23 mouse cellular contexts compared by ENCODE assay signal in genomic region chr17:35100196-35100765, GRCm38 (mm10). TPM values are rescaled to one million over a fixed set of nuclear protein-coding genes. Genes with fewer than 3 reads are reported as not detected.
A peak's percentile ranks its signal among the peaks of the same experiment; 100 is the strongest.
DNase-seq lines count a peak whose midpoint lies in the region; ATAC-seq lines count a peak whose summit lies in the region.
"Had no signal": no experiment of that assay in that cellular context is flagged by ENCODE, and none has a peak within 500 bp of the region (broad histone marks: within the 10 kb centered on the region; RNA-seq: fewer than 3 reads in every experiment).

No protein-coding gene starts in this region.

- H3K9me3 ChIP-seq in hindbrain, embryonic 13.5 days = no peaks in the 10 kb centered on the region
- no peaks in the 10 kb centered on the region for H3K9me3 ChIP-seq in hindbrain, embryonic 11.5 days (ENCODE audit: control insufficient read depth, low read length)
- H3K9me3 ChIP-seq in liver, embryonic 12.5 days (replicated peaks) = no peaks in the 10 kb centered on the region
- H3K9me3 ChIP-seq in liver, embryonic 11.5 days (ENCODE audit: control insufficient read depth, low read length) = no peaks in the 10 kb centered on the region
- no peaks in the 10 kb centered on the region for H3K9me3 ChIP-seq in midbrain, embryonic 13.5 days
- H3K9me3 ChIP-seq: embryonic facial prominence, embryonic 10.5 days; G1E; limb, embryonic 12.5 days; liver, embryonic 13.5 days; neural tube, embryonic 15.5 days had no signal

- no peaks in the 10 kb centered on the region for H3K4me1 ChIP-seq in hindbrain, embryonic 13.5 days (replicated peaks)
- H3K4me1 ChIP-seq in hindbrain, embryonic 11.5 days (replicated peaks; ENCODE audit: control insufficient read depth, insufficient read depth, low read length) = no peaks in the 10 kb centered on the region
- peaks cover 50% of the 10 kb centered on the region for H3K4me1 ChIP-seq in liver, embryonic 12.5 days
- H3K4me1 ChIP-seq in liver, embryonic 11.5 days (replicated peaks; ENCODE audit: control insufficient read depth, insufficient read depth, low read length) = peaks cover 30% of the 10 kb centered on the region
- no peaks in the 10 kb centered on the region for H3K4me1 ChIP-seq in midbrain, embryonic 13.5 days (replicated peaks)
- H3K4me1 ChIP-seq: limb, embryonic 12.5 days; neural tube, embryonic 15.5 days had no signal

- H3K4me3 ChIP-seq in hindbrain, embryonic 13.5 days = no peak overlapping the region
- no peak overlapping the region for H3K4me3 ChIP-seq in hindbrain, embryonic 11.5 days (ENCODE audit: low read depth, low read length)
- H3K4me3 ChIP-seq in liver, embryonic 12.5 days = no peak overlapping the region
- no peak overlapping the region for H3K4me3 ChIP-seq in liver, embryonic 11.5 days (ENCODE audit: low read depth, low read length)
- H3K4me3 ChIP-seq in midbrain, embryonic 13.5 days (replicated peaks) = no peak overlapping the region
- H3K4me3 ChIP-seq: limb, embryonic 12.5 days; liver, embryonic 13.5 days; neural tube, embryonic 15.5 days had no signal

- H3K36me3 ChIP-seq in hindbrain, embryonic 13.5 days = peaks cover 90% of the 10 kb centered on the region
- peaks cover 2% of the 10 kb centered on the region; the same call in 1 of the 2 replicates for H3K36me3 ChIP-seq in hindbrain, embryonic 11.5 days (ENCODE audit: control insufficient read depth, insufficient read depth, low read length)
- H3K36me3 ChIP-seq in liver, embryonic 12.5 days = peaks cover 88% of the 10 kb centered on the region
- H3K36me3 ChIP-seq in liver, embryonic 11.5 days (ENCODE audit: control insufficient read depth, insufficient read depth, low read length) = peaks cover 44% of the 10 kb centered on the region
- H3K36me3 ChIP-seq in midbrain, embryonic 13.5 days = peaks cover 87% of the 10 kb centered on the region

- H3K27me3 ChIP-seq in hindbrain, embryonic 13.5 days = no peaks in the 10 kb centered on the region
- H3K27me3 ChIP-seq in hindbrain, embryonic 11.5 days (ENCODE audit: control insufficient read depth, insufficient read depth, low read length) = no peaks in the 10 kb centered on the region
- H3K27me3 ChIP-seq in liver, embryonic 12.5 days (replicated peaks) = no peaks in the 10 kb centered on the region
- no peaks in the 10 kb centered on the region for H3K27me3 ChIP-seq in liver, embryonic 11.5 days (replicated peaks; ENCODE audit: control insufficient read depth, insufficient read depth, low read length)
- no peaks in the 10 kb centered on the region for H3K27me3 ChIP-seq in midbrain, embryonic 13.5 days
- H3K27me3 ChIP-seq: limb, embryonic 12.5 days; liver, embryonic 13.5 days; neural tube, embryonic 15.5 days; Patski had no signal

- DNase-seq in hindbrain, embryonic 11.5 days (ENCODE audit: low spot score) = no peak
- no peak for DNase-seq in liver, embryonic 11.5 days (ENCODE audit: low spot score)
- peak; percentile 50 for DNase-seq in kidney, postnatal 14 days
- DNase-seq in left cerebral cortex, adult 9 months (ENCODE audit: low spot score in 2 of 2) = no peak
- DNase-seq: cerebellum, adult 9-10 months; gastrocnemius, postnatal 14 days; heart, adult 11 months; layer of hippocampus, postnatal 36 days; liver, embryonic 13.5 days; lung, adult 2 months; lung, postnatal 14 days had no signal

- no peak for ATAC-seq in hindbrain, embryonic 13.5 days (ENCODE audit: low FRiP score)
- ATAC-seq in hindbrain, embryonic 11.5 days (ENCODE audit: low FRiP score) = no peak
- ATAC-seq in liver, embryonic 12.5 days = no peak
- ATAC-seq in liver, embryonic 11.5 days (replicated peaks; ENCODE audit: low FRiP score) = no peak
- ATAC-seq in midbrain, embryonic 13.5 days = no peak
- ATAC-seq: forebrain, embryonic 16.5 days; Patski had no signal

- H3K27ac ChIP-seq in hindbrain, embryonic 13.5 days = no peak overlapping the region
- H3K27ac ChIP-seq in hindbrain, embryonic 11.5 days (ENCODE audit: low read depth, low read length) = no peak overlapping the region
- H3K27ac ChIP-seq in liver, embryonic 12.5 days = no peak overlapping the region
- no peak overlapping the region for H3K27ac ChIP-seq in liver, embryonic 11.5 days (ENCODE audit: low read depth, low read length)
- no peak overlapping the region for H3K27ac ChIP-seq in midbrain, embryonic 13.5 days
- H3K27ac ChIP-seq: embryonic facial prominence, embryonic 10.5 days; limb, embryonic 12.5 days; neural tube, embryonic 15.5 days had no signal

- peak overlapping the region; percentile 19; the same call in 1 of the 2 replicates for H3K9ac ChIP-seq in hindbrain, embryonic 13.5 days
- no peak overlapping the region for H3K9ac ChIP-seq in hindbrain, embryonic 11.5 days (ENCODE audit: low read depth, low read length)
- H3K9ac ChIP-seq in liver, embryonic 12.5 days = 0 out of 2 replicates have a peak overlapping the region, but pooled peaks have one; percentile 14
- no peak overlapping the region for H3K9ac ChIP-seq in liver, embryonic 11.5 days (ENCODE audit: low read depth, low read length)
- H3K9ac ChIP-seq in midbrain, embryonic 13.5 days (replicated peaks) = no peak overlapping the region
- H3K9ac ChIP-seq: liver, embryonic 13.5 days; neural tube, embryonic 15.5 days had no signal

- no peak overlapping the region for H3K4me2 ChIP-seq in hindbrain, embryonic 13.5 days
- H3K4me2 ChIP-seq in hindbrain, embryonic 11.5 days (replicated peaks; ENCODE audit: low read depth, low read length) = no peak overlapping the region
- H3K4me2 ChIP-seq in liver, embryonic 12.5 days = no peak overlapping the region
- no peak overlapping the region for H3K4me2 ChIP-seq in liver, embryonic 11.5 days
- H3K4me2 ChIP-seq in midbrain, embryonic 13.5 days (replicated peaks) = no peak overlapping the region
- H3K4me2 ChIP-seq: limb, embryonic 12.5 days; liver, embryonic 13.5 days; midbrain, embryonic 11.5 days; neural tube, embryonic 15.5 days had no signal

- WGBS in hindbrain, embryonic 13.5 days = 80% methylated on average over 10 of the region's 10 CpGs
- WGBS in hindbrain, embryonic 11.5 days = 65% methylated on average over 10 of the region's 10 CpGs
- WGBS in liver, embryonic 12.5 days (ENCODE audit: insufficient replicate concordance) = 66% methylated on average over 10 of the region's 10 CpGs
- 72% methylated on average over 10 of the region's 10 CpGs for WGBS in liver, embryonic 11.5 days
- 67% methylated on average over 10 of the region's 10 CpGs for WGBS in midbrain, embryonic 13.5 days

RNA-seq across cellular contexts. Expression of gene Ly6g5c, which starts 7.8 kb away (rescaled TPM):
- 0.36 TPM in 1 of 2 replicates, not detected in the other for polyA plus RNA-seq in hindbrain, embryonic 13.5 days (2015; fragmentation: Nextera tagmentation; extraction: Ambion mirVana)
- polyA plus RNA-seq in hindbrain, embryonic 11.5 days (2014; fragmentation: Nextera tagmentation; extraction: Ambion mirVana) = not detected in 2 replicates
- not detected in 2 replicates for polyA plus RNA-seq in liver, embryonic 12.5 days (2016; fragmentation: Nextera tagmentation; extraction: Ambion mirVana)
- polyA plus RNA-seq in liver, embryonic 11.5 days (2014; fragmentation: Nextera tagmentation; extraction: Ambion mirVana) = not detected in 2 replicates
- polyA plus RNA-seq in midbrain, embryonic 13.5 days (2015; fragmentation: Nextera tagmentation; extraction: Ambion mirVana) = not detected in 2 replicates
- polyA plus RNA-seq: cortical plate, adult 2 months; embryonic facial prominence, embryonic 10.5 days; forebrain, embryonic 16.5 days; G1E; limb, embryonic 12.5 days; liver, embryonic 13.5 days; lung, adult 2 months; midbrain, embryonic 11.5 days; neural tube, embryonic 15.5 days; Patski; thymus, postnatal 0 days had no signal

RNA-seq across cellular contexts. Expression of gene Abhd16a, which starts 11.2 kb away (rescaled TPM):
- polyA plus RNA-seq in hindbrain, embryonic 13.5 days (2015; fragmentation: Nextera tagmentation; extraction: Ambion mirVana) = 86.9 and 93.8 TPM in 2 replicates
- 40.2 and 45.1 TPM in 2 replicates for polyA plus RNA-seq in hindbrain, embryonic 11.5 days (2014; fragmentation: Nextera tagmentation; extraction: Ambion mirVana)
- 60.2 and 61.1 TPM in 2 replicates for polyA plus RNA-seq in liver, embryonic 12.5 days (2016; fragmentation: Nextera tagmentation; extraction: Ambion mirVana)
- 71.6 and 79.8 TPM in 2 replicates for polyA plus RNA-seq in liver, embryonic 11.5 days (2014; fragmentation: Nextera tagmentation; extraction: Ambion mirVana)
- polyA plus RNA-seq in midbrain, embryonic 13.5 days (2015; fragmentation: Nextera tagmentation; extraction: Ambion mirVana) = 85.1 and 86.5 TPM in 2 replicates

RNA-seq across cellular contexts. Expression of gene Ly6g6f, which starts 14.9 kb away (rescaled TPM):
- polyA plus RNA-seq in hindbrain, embryonic 13.5 days (2015; fragmentation: Nextera tagmentation; extraction: Ambion mirVana) = 0.19 and 0.28 TPM in 2 replicates
- 0.29 and 0.52 TPM in 2 replicates for polyA plus RNA-seq in hindbrain, embryonic 11.5 days (2014; fragmentation: Nextera tagmentation; extraction: Ambion mirVana)
- 10.2 and 10.5 TPM in 2 replicates for polyA plus RNA-seq in liver, embryonic 12.5 days (2016; fragmentation: Nextera tagmentation; extraction: Ambion mirVana)
- 12.8 and 13.5 TPM in 2 replicates for polyA plus RNA-seq in liver, embryonic 11.5 days (2014; fragmentation: Nextera tagmentation; extraction: Ambion mirVana)
- 0.18 and 0.19 TPM in 2 replicates for polyA plus RNA-seq in midbrain, embryonic 13.5 days (2015; fragmentation: Nextera tagmentation; extraction: Ambion mirVana)
- polyA plus RNA-seq: forebrain, embryonic 16.5 days; neural tube, embryonic 15.5 days; Patski had no signal

RNA-seq across cellular contexts. Expression of gene Ly6g5b, which starts 14.9 kb away (rescaled TPM):
- 1.1 and 1.9 TPM in 2 replicates for polyA plus RNA-seq in hindbrain, embryonic 13.5 days (2015; fragmentation: Nextera tagmentation; extraction: Ambion mirVana)
- 0.89 and 0.96 TPM in 2 replicates for polyA plus RNA-seq in hindbrain, embryonic 11.5 days (2014; fragmentation: Nextera tagmentation; extraction: Ambion mirVana)
- polyA plus RNA-seq in liver, embryonic 12.5 days (2016; fragmentation: Nextera tagmentation; extraction: Ambion mirVana) = 0.55 and 0.81 TPM in 2 replicates
- polyA plus RNA-seq in liver, embryonic 11.5 days (2014; fragmentation: Nextera tagmentation; extraction: Ambion mirVana) = 0.69 and 0.89 TPM in 2 replicates
- 1.4 and 1.7 TPM in 2 replicates for polyA plus RNA-seq in midbrain, embryonic 13.5 days (2015; fragmentation: Nextera tagmentation; extraction: Ambion mirVana)

RNA-seq across cellular contexts. Expression of gene Gpank1, which starts 21.0 kb away (rescaled TPM):
- 21.6 and 24.4 TPM in 2 replicates for polyA plus RNA-seq in hindbrain, embryonic 13.5 days (2015; fragmentation: Nextera tagmentation; extraction: Ambion mirVana)
- polyA plus RNA-seq in hindbrain, embryonic 11.5 days (2014; fragmentation: Nextera tagmentation; extraction: Ambion mirVana) = 22.5 and 29.7 TPM in 2 replicates
- 16.5 and 19.6 TPM in 2 replicates for polyA plus RNA-seq in liver, embryonic 12.5 days (2016; fragmentation: Nextera tagmentation; extraction: Ambion mirVana)
- polyA plus RNA-seq in liver, embryonic 11.5 days (2014; fragmentation: Nextera tagmentation; extraction: Ambion mirVana) = 23.7 and 25.2 TPM in 2 replicates
- 27.1 and 30.4 TPM in 2 replicates for polyA plus RNA-seq in midbrain, embryonic 13.5 days (2015; fragmentation: Nextera tagmentation; extraction: Ambion mirVana)

Comparison
In these comparisons a context has a peak if more than half of its experiments do, and no peak if none do; other contexts are left out.
1. H3K9ac ChIP-seq: peak in hindbrain, embryonic 13.5 days (single experiment) and liver, embryonic 12.5 days (single experiment); none in hindbrain, embryonic 11.5 days (single experiment), liver, embryonic 11.5 days (single experiment) and midbrain, embryonic 13.5 days (single experiment).